ENCODE assay signal across 11 mouse cellular contexts in the genomic region with DNA sequence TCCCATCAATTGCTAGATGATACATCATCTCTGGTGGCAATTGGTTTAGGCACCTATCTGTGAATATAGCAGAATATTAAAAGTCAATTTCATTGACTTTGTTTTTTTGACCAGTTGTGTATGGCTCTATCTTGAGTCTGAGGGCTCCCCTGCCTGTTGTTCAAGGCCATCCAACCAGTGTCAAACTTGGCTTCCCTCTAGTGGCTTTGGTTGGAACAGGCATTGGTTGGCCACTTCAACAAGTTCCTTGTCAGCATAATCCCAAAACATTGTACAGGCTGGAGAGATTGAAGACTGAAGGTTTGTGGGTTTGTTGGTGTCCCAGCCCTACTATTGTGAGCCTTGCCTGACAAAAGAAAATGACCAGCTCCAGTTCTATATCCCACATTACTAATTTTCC. TPM values are rescaled to one million over a fixed set of nuclear protein-coding genes. Genes with fewer than 3 reads are reported as not detected.
A peak's percentile ranks its signal among the peaks of the same experiment; 100 is the strongest.
DNase-seq lines count a peak whose midpoint lies in the region; ATAC-seq lines count a peak whose summit lies in the region.
"Had no signal": no experiment of that assay in that cellular context is flagged by ENCODE, and none has a peak within 500 bp of the region (broad histone marks: within the 10 kb centered on the region; RNA-seq: fewer than 3 reads in every experiment).

No protein-coding gene starts in this region.

- H3K27ac ChIP-seq in kidney, embryonic 14.5 days (ENCODE audit: low read depth, low read length) = no peak overlapping the region
- H3K27ac ChIP-seq: heart, embryonic 15.5 days; liver, embryonic 15.5 days had no signal

- peak; percentile 7 for DNase-seq in kidney, adult 11 months
- DNase-seq in urinary bladder, postnatal 14 days (ENCODE audit: low spot score) = peak; percentile 7
- no peak for DNase-seq in urinary bladder, postnatal 10 days (ENCODE audit: low spot score)
- DNase-seq in c-Kit-negative CD71-positive TER-119-positive erythroid progenitor cells, embryonic 14.5 days (ENCODE audit: low read depth, low spot score) = peak; percentile 2
- no peak for DNase-seq in thymus, adult 18-20 months
- no peak for DNase-seq in urinary bladder, postnatal 36 days (ENCODE audit: low spot score in 2 of 2)

- H3K9ac ChIP-seq in kidney, embryonic 14.5 days (ENCODE audit: low read depth, low read length) = no peak overlapping the region
- H3K9ac ChIP-seq: heart, embryonic 15.5 days; liver, embryonic 15.5 days had no signal

- no peak for ATAC-seq in kidney, embryonic 14.5 days (ENCODE audit: low FRiP score, low TSS enrichment)
- ATAC-seq: forebrain, embryonic 16.5 days had no signal

- H3K4me2 ChIP-seq in kidney, embryonic 14.5 days (replicated peaks; ENCODE audit: low read depth, low read length) = no peak overlapping the region
- H3K4me2 ChIP-seq: heart, embryonic 15.5 days; liver, embryonic 15.5 days had no signal

- H3K9me3 ChIP-seq in kidney, embryonic 14.5 days (ENCODE audit: control insufficient read depth, low read length) = no peaks in the 10 kb centered on the region
- H3K9me3 ChIP-seq: heart, embryonic 15.5 days; liver, embryonic 15.5 days had no signal

- no peaks in the 10 kb centered on the region for H3K4me1 ChIP-seq in kidney, embryonic 14.5 days (ENCODE audit: control insufficient read depth, insufficient read depth, low read length)
- H3K4me1 ChIP-seq: heart, embryonic 15.5 days; liver, embryonic 15.5 days had no signal

- no peaks in the 10 kb centered on the region for H3K27me3 ChIP-seq in kidney, embryonic 14.5 days (ENCODE audit: control insufficient read depth, insufficient read depth, low read length)
- H3K27me3 ChIP-seq: heart, embryonic 15.5 days; liver, embryonic 15.5 days had no signal

- H3K4me3 ChIP-seq in kidney, embryonic 14.5 days (ENCODE audit: low read length) = no peak overlapping the region
- H3K4me3 ChIP-seq: heart, embryonic 15.5 days; liver, embryonic 15.5 days had no signal

- no peaks in the 10 kb centered on the region for H3K36me3 ChIP-seq in kidney, embryonic 14.5 days (ENCODE audit: control insufficient read depth, insufficient read depth, low read length)
- H3K36me3 ChIP-seq: heart, embryonic 15.5 days; liver, embryonic 15.5 days had no signal

RNA-seq across cellular contexts. Expression of gene Vmn1r9, which starts 2.9 kb away (rescaled TPM):
- not detected in 2 replicates for polyA plus RNA-seq in kidney, embryonic 14.5 days (2014; fragmentation: Nextera tagmentation; extraction: Ambion mirVana)
- polyA plus RNA-seq: embryonic facial prominence, embryonic 11.5 days; forebrain, embryonic 16.5 days; heart, embryonic 15.5 days; liver, embryonic 15.5 days had no signal

RNA-seq across cellular contexts. Expression of gene Vmn1r8, which starts 31.6 kb away (rescaled TPM):
- not detected in 2 replicates for polyA plus RNA-seq in kidney, embryonic 14.5 days (2014; fragmentation: Nextera tagmentation; extraction: Ambion mirVana)
- polyA plus RNA-seq: embryonic facial prominence, embryonic 11.5 days; forebrain, embryonic 16.5 days; heart, embryonic 15.5 days; liver, embryonic 15.5 days had no signal

RNA-seq across cellular contexts. Expression of gene Vmn1r7, which starts 38.6 kb away (rescaled TPM):
- polyA plus RNA-seq in kidney, embryonic 14.5 days (2014; fragmentation: Nextera tagmentation; extraction: Ambion mirVana) = not detected in 2 replicates
- polyA plus RNA-seq: embryonic facial prominence, embryonic 11.5 days; forebrain, embryonic 16.5 days; heart, embryonic 15.5 days; liver, embryonic 15.5 days had no signal

RNA-seq across cellular contexts. Expression of gene Vmn1r10, which starts 45.5 kb away (rescaled TPM):
- not detected in 2 replicates for polyA plus RNA-seq in kidney, embryonic 14.5 days (2014; fragmentation: Nextera tagmentation; extraction: Ambion mirVana)
- polyA plus RNA-seq: embryonic facial prominence, embryonic 11.5 days; forebrain, embryonic 16.5 days; heart, embryonic 15.5 days; liver, embryonic 15.5 days had no signal

Comparison
In these comparisons a context has a peak if more than half of its experiments do, and no peak if none do; other contexts are left out.
1. DNase-seq: peak in kidney, adult 11 months (single experiment), urinary bladder, postnatal 14 days (single experiment) and c-Kit-negative CD71-positive TER-119-positive erythroid progenitor cells, embryonic 14.5 days (single experiment); none in urinary bladder, postnatal 10 days (single experiment), thymus, adult 18-20 months (0 of 2) and urinary bladder, postnatal 36 days (0 of 2).